Mouse (Mus musculus): Measurements from ENCODE around the gene Cfap43. TPM values are rescaled to one million over a fixed set of nuclear protein-coding genes. Genes with fewer than 3 reads are reported as not detected.

Gene Cfap43
- polyA plus RNA-seq, 1 experiment from 2014 or later, result 0.06 TPM

DNA sequence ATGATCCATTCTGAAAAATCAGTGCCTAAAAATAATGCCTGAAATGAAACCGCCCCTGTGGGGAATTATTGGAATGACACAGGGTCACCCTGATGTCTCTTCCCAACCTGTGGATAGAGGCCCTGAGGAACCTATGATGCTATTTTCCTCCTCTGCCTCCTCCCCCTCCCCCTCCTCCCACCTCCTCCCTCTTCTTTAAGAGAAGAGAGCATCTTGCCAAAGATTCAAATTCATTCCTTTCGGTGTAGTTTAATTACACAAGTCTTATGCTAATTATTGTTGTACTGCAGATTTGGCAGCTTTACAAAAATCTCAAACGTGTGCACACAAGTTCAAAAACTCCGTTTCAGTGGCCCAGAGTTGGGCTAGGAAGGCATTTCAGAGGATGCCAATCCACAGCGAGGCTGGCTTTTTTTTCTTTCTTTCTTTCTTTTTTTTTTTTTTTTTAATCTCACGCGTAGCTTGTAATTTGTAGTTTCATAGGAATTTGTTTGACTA lies 193.4 kb downstream of the Cfap43 start:
- WGBS, result 81% methylated on average over 7 of the region's 7 CpGs
- no peak for DNase-seq (ENCODE audit: low spot score)
- H3K27me3 ChIP-seq (ENCODE audit: insufficient read depth, poor library complexity, severe bottlenecking), result no peaks in the 10 kb centered on the region
- no peaks in the 10 kb centered on the region for H3K9me3 ChIP-seq
- H3K4me3 ChIP-seq, result no peak overlapping the region
- H3K4me1 ChIP-seq, result peaks cover 18% of the 10 kb centered on the region
- H3K36me3 ChIP-seq, result no peaks in the 10 kb centered on the region
- no peak overlapping the region for H3K27ac ChIP-seq

DNA sequence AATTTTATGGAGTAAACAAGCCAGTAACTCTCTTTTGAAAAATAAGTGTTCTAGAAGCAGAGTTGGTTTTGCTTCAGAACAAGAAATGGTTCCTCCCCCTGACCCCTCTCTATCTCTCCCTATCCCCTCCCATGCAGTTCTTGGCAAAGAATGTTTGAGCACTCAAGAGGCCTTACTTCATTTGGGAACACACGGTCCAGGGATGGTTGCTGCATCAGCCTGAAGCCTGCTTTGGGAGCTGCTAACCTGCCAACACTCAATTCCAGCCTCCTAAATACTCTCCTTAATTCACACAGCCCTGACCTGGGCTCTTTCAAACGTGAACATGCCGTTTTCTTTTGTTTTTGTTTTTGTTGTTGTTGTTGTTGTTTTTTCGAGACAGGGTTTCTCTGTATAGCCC lies 194.2 kb downstream of the Cfap43 start:
- peaks cover 10% of the 10 kb centered on the region for H3K4me1 ChIP-seq
- no peak overlapping the region for H3K4me3 ChIP-seq
- no peak for DNase-seq (ENCODE audit: low spot score)
- no peaks in the 10 kb centered on the region for H3K27me3 ChIP-seq (ENCODE audit: insufficient read depth, poor library complexity, severe bottlenecking)
- no peaks in the 10 kb centered on the region for H3K36me3 ChIP-seq
- H3K27ac ChIP-seq, result no peak overlapping the region
- H3K9me3 ChIP-seq, result no peaks in the 10 kb centered on the region
- WGBS, result 75% methylated on average over 4 of the region's 4 CpGs

DNA sequence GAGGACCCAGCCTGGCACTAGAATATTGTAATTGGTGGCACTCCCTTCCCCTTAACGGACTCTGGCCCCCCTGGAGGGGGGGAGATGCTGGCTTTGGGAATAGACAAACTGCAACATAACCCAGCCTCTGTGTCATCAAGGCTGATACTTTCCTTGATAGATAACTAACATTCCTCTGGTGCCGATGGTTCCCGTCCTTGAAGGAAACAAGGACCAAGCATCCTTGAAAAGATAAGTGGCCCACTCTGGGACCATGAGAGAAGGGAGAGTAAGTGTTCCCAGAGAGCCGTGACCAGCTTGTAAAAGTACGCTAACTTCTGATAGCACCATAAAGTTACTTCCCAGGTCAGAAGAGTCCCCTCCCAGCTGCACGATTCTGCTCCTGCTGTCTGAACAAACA lies 196.6 kb downstream of the Cfap43 start:
- Histone ChIP-seq H3K9me3 (no peaks in the 10 kb centered on the region), H3K4me1 (peaks cover 9% of the 10 kb centered on the region), H3K27me3 (ENCODE audit: insufficient read depth, poor library complexity, severe bottlenecking) (no peaks in the 10 kb centered on the region), H3K36me3 (no peaks in the 10 kb centered on the region), H3K27ac (0 out of 2 replicates have a peak overlapping the region, but pooled peaks have one; percentile 22), H3K4me3 (no peak overlapping the region)
- no peak for DNase-seq (ENCODE audit: low spot score)
- 29% methylated on average over 6 of the region's 6 CpGs for WGBS

DNA sequence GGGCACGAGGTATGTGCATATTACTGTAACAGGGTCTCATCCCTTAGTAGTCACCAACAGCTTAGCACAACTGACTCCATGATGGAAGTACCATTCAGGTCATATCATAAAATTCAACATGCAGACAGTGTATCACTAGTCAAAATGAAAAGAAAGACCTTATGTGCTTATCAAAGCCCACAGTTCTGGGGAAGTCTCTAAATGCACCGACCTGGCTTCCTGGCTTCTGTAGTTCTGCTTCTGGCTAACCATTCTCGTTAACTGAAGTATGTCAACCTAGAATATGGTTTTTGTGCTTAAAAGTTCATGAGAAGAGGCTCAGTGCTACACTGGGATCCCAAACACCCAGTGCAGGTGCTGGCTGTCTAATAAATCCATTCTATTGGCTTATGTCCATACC lies 199.9 kb downstream of the Cfap43 start:
- no peaks in the 10 kb centered on the region for H3K27me3 ChIP-seq (ENCODE audit: insufficient read depth, poor library complexity, severe bottlenecking)
- H3K4me3 ChIP-seq, result no peak overlapping the region
- DNase-seq (ENCODE audit: low spot score), result peak; percentile 33
- no peaks in the 10 kb centered on the region for H3K9me3 ChIP-seq
- H3K4me1 ChIP-seq, result peaks cover 9% of the 10 kb centered on the region
- 79% methylated on average over 3 of the region's 3 CpGs for WGBS
- no peaks in the 10 kb centered on the region for H3K36me3 ChIP-seq
- no peak overlapping the region for H3K27ac ChIP-seq

DNA sequence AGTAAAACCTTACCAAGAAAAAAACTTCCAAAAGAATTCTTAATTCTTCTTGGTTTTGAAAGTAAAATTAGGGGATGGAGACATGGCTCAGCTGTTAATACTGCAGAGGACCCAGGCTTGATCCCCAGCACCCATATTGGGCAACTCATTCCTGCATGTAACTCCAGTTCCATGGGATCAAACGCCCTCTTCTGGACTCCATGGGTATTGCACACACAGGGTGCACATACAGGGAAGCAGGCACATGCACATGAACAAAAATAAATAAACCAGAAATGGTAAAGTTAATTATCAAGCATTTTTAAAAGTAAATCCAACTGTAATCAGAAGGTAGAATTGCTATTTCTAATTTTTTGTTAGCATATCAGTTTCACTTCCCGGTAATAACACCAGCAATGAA lies 202.9 kb downstream of the Cfap43 start:
- H3K27me3 ChIP-seq (ENCODE audit: insufficient read depth, poor library complexity, severe bottlenecking), result no peaks in the 10 kb centered on the region
- no peak for DNase-seq (ENCODE audit: low spot score)
- WGBS, result 54% methylated on average over 2 of the region's 2 CpGs
- H3K4me3 ChIP-seq, result no peak overlapping the region
- H3K9me3 ChIP-seq, result no peaks in the 10 kb centered on the region
- no peak overlapping the region for H3K27ac ChIP-seq
- no peaks in the 10 kb centered on the region for H3K36me3 ChIP-seq
- no peaks in the 10 kb centered on the region for H3K4me1 ChIP-seq

DNA sequence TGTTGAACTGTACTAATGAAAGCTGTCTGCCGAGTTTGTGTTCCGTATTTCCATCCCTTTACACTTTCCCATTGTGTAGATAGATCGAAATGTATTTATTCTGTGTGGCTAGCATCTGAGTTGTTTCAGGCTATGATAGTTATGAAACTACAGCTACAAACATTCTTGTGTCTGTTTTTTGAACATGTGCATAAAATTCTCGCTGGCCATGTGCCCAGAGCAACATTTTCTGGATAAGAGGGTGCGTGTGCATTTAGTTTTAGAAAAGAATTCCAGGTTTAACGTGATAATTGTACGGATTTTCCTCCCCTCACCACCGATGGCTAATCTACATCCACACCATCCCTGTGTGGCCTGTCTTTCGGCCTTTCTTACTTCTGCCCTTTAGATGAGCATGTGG lies 205.6 kb downstream of the Cfap43 start:
- no peak overlapping the region for H3K27ac ChIP-seq
- no peak for DNase-seq (ENCODE audit: low spot score)
- H3K4me1 ChIP-seq, result no peaks in the 10 kb centered on the region
- H3K27me3 ChIP-seq (ENCODE audit: insufficient read depth, poor library complexity, severe bottlenecking), result no peaks in the 10 kb centered on the region
- H3K9me3 ChIP-seq, result no peaks in the 10 kb centered on the region
- H3K36me3 ChIP-seq, result no peaks in the 10 kb centered on the region
- no peak overlapping the region for H3K4me3 ChIP-seq
- WGBS, result 77% methylated on average over 9 of the region's 9 CpGs

DNA sequence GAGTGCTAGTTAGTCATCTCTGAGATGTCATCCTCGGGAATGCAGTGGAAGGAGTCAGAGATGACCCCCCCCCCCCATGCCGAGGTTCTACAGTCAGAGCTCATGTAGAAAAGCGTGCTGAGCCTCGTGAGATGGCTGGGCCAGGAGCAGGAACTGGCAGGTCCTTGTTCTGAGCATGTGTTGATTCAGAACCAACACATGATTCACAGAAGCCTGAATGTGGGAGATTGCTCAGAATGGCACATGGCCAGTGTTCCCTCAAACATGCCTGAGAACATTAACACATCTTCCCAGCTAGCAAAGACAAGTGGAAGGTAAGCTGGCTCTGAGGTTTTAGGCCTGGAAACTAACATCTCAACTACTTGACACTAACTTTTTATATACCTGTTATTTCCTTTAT lies 208.7 kb downstream of the Cfap43 start:
- Histone ChIP-seq H3K27ac (no peak overlapping the region), H3K4me1 (no peaks in the 10 kb centered on the region), H3K4me3 (no peak overlapping the region), H3K27me3 (ENCODE audit: insufficient read depth, poor library complexity, severe bottlenecking) (no peaks in the 10 kb centered on the region), H3K9me3 (no peaks in the 10 kb centered on the region), H3K36me3 (no peaks in the 10 kb centered on the region)
- WGBS, result 72% methylated on average over 4 of the region's 4 CpGs
- no peak for DNase-seq (ENCODE audit: low spot score)

DNA sequence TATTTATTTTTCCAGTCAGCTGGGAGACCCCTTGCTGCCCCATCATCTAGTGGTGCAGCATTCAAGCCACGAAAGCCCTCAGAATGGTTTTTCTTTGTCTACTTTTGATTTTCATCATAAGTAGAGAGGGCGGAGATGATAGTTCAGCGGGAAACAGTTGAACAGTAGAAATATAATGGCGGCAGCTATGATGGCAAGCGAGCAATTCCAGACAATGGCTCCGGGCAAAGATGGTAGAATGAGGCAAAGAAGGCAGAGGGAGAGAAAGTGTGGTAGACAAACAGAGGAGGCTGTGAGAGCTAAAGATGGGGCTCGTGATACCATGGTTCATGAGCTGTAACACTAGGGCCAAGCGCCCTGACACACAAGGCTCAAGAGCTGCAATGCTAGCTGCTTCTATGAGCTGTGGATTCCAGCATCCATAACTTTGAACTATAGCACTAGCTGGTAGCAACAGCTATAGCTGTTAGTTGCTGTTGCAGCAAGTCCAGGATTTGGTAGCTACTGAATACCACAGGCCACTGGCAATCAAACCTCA lies 213.2 kb downstream of the Cfap43 start:
- WGBS, result 87% methylated on average over 8 of the region's 8 CpGs
- no peak for DNase-seq (ENCODE audit: low spot score)
- Histone ChIP-seq H3K4me3 (no peak overlapping the region), H3K27ac (no peak overlapping the region), H3K4me1 (no peaks in the 10 kb centered on the region), H3K27me3 (ENCODE audit: insufficient read depth, poor library complexity, severe bottlenecking) (no peaks in the 10 kb centered on the region), H3K9me3 (no peaks in the 10 kb centered on the region), H3K36me3 (no peaks in the 10 kb centered on the region)

DNA sequence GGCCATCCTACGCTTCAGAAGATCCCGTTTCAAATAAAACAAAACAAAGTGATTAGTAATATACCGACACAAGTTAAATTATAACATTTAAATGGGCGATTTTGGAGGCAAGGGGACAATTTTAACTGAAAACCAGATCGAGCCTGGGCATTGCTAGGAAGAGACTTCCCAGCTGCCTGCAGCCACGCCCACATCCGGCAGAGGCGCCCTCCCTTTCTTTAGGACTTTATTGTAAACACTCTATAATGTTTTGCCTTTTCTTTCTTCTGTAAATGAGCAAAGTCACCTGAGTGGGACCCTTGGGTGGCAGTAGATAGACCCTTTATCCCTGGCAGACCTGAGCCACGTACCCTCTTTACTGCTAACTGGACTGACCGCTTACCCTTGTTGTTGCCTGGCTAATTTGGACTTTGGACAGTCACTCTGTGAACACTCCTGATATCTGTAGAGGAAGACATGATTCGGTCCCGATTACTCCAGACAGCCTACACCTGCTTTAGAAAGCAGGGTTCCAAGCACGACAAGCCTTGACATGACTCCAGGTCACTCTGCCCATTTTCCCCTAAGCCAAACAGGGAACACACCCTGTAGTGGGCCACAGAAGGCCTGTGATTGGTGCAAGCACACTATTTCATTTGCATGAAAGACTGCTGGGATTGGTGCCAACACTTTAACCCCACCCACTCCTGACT lies 213.9 kb downstream of the Cfap43 start:
- H3K4me3 ChIP-seq, result no peak overlapping the region
- peak; percentile 38 for DNase-seq (ENCODE audit: low spot score)
- H3K36me3 ChIP-seq, result no peaks in the 10 kb centered on the region
- WGBS, result 68% methylated on average over 13 of the region's 13 CpGs
- no peaks in the 10 kb centered on the region for H3K9me3 ChIP-seq
- 0 out of 2 replicates have a peak, but pooled peaks cover 3% of the 10 kb centered on the region for H3K4me1 ChIP-seq
- H3K27ac ChIP-seq, result no peak overlapping the region
- no peaks in the 10 kb centered on the region for H3K27me3 ChIP-seq (ENCODE audit: insufficient read depth, poor library complexity, severe bottlenecking)

DNA sequence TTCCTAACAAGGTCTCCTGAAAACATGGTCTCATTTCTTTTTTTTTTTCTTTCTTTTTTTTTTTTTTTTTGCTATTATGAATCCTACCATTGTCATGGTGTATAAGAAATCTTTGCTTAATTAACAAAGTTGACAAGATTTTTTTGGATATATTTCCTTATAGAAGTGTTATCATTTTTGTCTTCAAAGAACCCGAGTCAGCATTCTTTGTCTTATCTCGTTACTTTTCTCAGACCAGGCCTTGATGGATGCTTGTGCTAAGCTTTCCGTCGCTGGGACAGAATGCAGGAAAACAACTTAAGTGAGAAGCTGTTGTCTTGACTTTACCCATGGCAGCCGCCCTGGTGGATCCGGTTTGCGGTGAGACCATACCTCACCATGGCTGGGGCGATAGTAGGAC lies 218.6 kb downstream of the Cfap43 start:
- H3K4me3 ChIP-seq, result no peak overlapping the region
- WGBS, result 62% methylated on average over 8 of the region's 8 CpGs
- no peaks in the 10 kb centered on the region for H3K9me3 ChIP-seq
- H3K4me1 ChIP-seq, result 0 out of 2 replicates have a peak, but pooled peaks cover 3% of the 10 kb centered on the region
- H3K36me3 ChIP-seq, result no peaks in the 10 kb centered on the region
- no peaks in the 10 kb centered on the region; the same call in 1 of the 2 replicates for H3K27me3 ChIP-seq (ENCODE audit: insufficient read depth, poor library complexity, severe bottlenecking)
- no peak for DNase-seq (ENCODE audit: low spot score)
- no peak overlapping the region for H3K27ac ChIP-seq

DNA sequence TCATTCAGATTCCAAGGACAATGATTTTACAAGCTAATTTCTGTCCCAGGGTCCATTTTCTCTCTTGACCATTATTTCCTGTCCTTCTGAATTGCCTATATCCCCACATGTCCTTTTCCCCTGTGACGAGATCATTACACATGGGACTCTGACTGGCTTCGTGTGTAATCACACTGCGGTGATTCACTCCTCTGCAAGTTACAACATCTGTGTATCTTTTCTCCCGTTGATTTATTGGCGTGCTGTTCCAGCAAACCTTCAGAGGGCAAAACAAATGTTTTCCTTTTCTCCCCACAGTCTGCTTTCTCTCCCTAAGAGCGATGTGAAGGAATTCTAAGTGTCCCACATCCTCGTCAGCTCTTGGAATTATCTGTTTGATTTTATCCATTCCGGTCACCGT lies 219.3 kb downstream of the Cfap43 start:
- WGBS, result 59% methylated on average over 9 of the region's 9 CpGs

DNA sequence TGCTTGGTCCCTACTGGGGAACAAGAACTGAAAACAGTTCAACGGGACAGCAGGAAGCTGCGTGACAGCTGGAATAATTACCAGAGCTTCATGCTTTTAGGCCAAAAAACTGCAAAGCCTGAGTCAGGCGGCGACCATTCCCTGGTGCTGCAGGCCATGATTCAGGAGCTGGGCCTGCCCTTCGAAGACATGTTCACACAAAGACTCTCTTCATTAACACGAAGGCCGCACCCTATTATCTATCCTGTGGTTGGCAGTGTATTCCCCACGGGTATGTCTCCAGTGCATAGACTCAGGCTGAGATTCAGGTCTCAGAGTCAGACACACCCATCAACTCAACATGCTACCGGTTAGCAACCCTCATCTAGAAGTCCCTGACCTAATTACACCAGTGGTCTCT lies 220.8 kb downstream of the Cfap43 start:
- Histone ChIP-seq H3K9me3 (no peaks in the 10 kb centered on the region), H3K4me1 (0 out of 2 replicates have a peak, but pooled peaks cover 3% of the 10 kb centered on the region), H3K27me3 (ENCODE audit: insufficient read depth, poor library complexity, severe bottlenecking) (no peaks in the 10 kb centered on the region; the same call in 1 of the 2 replicates), H3K27ac (no peak overlapping the region), H3K4me3 (no peak overlapping the region), H3K36me3 (no peaks in the 10 kb centered on the region)
- peak; percentile 71 for DNase-seq (ENCODE audit: low spot score)
- 78% methylated on average over 9 of the region's 9 CpGs for WGBS

More for the DNA sequence above, 219.3 kb downstream of the Cfap43 start:
- Histone ChIP-seq H3K9me3 (no peaks in the 10 kb centered on the region), H3K36me3 (no peaks in the 10 kb centered on the region), H3K4me3 (no peak overlapping the region), H3K27ac (no peak overlapping the region), H3K4me1 (0 out of 2 replicates have a peak, but pooled peaks cover 3% of the 10 kb centered on the region), H3K27me3 (ENCODE audit: insufficient read depth, poor library complexity, severe bottlenecking) (no peaks in the 10 kb centered on the region; the same call in 1 of the 2 replicates)
- DNase-seq (ENCODE audit: low spot score), result no peak

DNA sequence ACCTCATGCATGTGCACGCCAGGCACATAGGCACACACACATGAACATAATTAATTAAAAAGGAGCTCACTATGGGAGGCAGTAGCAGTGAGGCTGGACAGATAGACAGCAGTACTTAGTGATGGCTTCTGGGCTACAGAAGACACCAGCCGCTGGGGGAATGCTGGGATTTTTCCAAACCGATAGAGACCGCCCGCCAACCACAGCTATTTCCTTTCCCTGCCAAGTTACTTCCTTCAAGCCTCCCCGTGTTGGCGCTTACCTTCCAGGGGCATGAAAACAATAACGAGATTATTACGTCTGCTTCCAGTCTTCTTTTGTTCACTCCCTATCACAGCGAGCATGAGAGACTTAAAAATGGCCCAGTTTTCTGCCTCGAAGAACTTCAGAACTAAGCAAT lies 222.0 kb downstream of the Cfap43 start:
- 83% methylated on average over 11 of the region's 11 CpGs for WGBS
- no peak overlapping the region for H3K27ac ChIP-seq
- no peaks in the 10 kb centered on the region for H3K36me3 ChIP-seq
- no peak overlapping the region for H3K4me3 ChIP-seq
- H3K27me3 ChIP-seq (ENCODE audit: insufficient read depth, poor library complexity, severe bottlenecking), result no peaks in the 10 kb centered on the region; the same call in 1 of the 2 replicates
- H3K9me3 ChIP-seq, result no peaks in the 10 kb centered on the region
- DNase-seq (ENCODE audit: low spot score), result no peak
- H3K4me1 ChIP-seq, result 0 out of 2 replicates have a peak, but pooled peaks cover 3% of the 10 kb centered on the region

All from heart, embryonic 10.5 days (tissue).